Mouse (Mus musculus): Measurements from ENCODE around the gene Ak4.
"Not testable (repeated sequence)": the region's sequence is repeated elsewhere in the genome, so short reads cannot be mapped to it uniquely, and the experiment has no call there.

Gene Ak4

GRCm38 (mm10) chr4:101423571-101423970, 4.5 kb downstream of the Ak4 start:
- DNase-seq (ENCODE audit: low read depth, low spot score) = no peak

DNA sequence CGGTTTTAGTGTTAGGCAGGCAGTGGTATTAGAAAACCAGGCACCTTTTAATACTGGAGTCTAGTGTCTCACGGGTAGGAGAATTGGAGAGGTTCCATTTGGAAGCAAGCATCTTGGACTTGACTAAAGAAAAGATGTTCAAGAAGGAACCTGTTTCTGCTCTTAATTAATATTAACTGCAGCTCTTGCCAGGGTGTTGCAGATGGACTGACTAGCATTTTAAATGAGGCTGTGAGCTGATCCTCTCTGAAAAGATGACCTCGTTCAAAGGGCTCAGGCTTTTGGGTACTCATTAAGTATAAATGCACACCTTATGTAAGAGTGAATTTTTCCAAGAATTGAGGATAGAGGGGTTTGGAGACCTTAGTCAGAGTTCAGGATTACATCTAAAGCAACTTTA, 5.4 kb downstream of the Ak4 start:
- DNase-seq (ENCODE audit: low read depth, low spot score) = no peak

GRCm38 (mm10) chr4:101425119-101425518, 6.0 kb downstream of the Ak4 start:
- no peak for DNase-seq (ENCODE audit: low read depth, low spot score)

- no peak for DNase-seq (ENCODE audit: low read depth, low spot score)
Observed at GRCm38 (mm10) chr4:101425666-101426065, 6.6 kb downstream of the Ak4 start.

GRCm38 (mm10) chr4:101426566-101426965, 7.5 kb downstream of the Ak4 start:
- no peak for DNase-seq (ENCODE audit: low read depth, low spot score)

DNA sequence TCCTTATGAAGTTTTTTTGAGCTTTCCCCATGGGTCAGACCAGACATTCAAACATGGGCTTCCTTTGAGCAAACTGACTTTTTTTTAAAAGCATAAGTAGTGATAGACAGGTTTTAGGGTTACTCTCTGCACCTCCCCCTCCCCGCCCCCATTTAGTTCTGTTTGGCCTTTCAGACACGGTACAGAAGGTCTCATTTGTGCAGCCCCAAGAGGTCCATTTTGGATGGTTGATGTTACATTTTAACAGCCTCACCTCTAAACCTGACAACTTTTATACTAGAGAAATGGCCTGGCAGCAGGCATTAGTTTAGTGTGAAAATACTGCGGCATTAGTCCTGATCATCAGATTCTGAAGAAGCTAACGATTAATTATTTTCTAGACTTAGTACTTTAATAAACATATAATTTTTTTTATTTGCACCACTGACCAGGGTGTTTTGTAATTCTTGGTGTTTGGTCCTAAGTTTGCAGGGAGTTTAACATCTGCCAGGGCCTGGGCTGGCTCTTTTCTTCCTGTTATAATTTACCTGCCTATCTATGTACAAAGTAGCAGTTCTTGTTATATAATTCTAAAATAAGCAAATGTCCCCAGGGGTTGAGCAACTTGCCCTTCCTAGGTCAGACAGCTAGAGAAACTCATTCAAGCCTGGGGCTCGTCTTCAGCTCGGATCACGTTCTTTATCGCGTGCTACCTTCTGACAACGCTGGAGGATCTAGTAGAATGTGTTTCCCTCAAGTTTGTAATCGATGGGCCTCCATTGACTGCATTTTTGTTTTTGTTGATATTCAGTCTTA, 9.0 kb downstream of the Ak4 start:
- DNase-seq (ENCODE audit: low read depth, low spot score) = no peak

- no peak for DNase-seq (ENCODE audit: low read depth, low spot score)
Observed at GRCm38 (mm10) chr4:101429073-101429472, 10.0 kb downstream of the Ak4 start.

DNA sequence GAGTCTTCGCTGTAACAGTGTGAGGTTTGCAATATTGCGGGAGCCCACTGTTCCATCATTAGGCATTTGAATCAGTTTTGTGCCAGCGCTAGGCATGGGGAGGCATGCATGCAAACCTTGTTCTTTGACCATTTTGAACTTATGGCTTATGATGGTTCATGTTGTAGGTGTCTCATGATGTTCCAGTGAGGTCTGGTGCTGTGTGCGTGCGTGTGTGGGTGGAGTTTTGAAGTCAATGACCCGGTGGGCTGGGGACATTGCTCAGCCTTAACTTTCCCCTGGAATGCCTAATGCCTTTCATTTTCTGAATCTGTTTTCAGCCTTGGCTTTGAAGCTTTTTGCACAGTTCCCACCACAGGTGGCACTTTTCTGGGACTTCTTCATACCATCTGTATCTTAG, 10.9 kb downstream of the Ak4 start:
- DNase-seq (ENCODE audit: low read depth, low spot score) = no peak

DNA sequence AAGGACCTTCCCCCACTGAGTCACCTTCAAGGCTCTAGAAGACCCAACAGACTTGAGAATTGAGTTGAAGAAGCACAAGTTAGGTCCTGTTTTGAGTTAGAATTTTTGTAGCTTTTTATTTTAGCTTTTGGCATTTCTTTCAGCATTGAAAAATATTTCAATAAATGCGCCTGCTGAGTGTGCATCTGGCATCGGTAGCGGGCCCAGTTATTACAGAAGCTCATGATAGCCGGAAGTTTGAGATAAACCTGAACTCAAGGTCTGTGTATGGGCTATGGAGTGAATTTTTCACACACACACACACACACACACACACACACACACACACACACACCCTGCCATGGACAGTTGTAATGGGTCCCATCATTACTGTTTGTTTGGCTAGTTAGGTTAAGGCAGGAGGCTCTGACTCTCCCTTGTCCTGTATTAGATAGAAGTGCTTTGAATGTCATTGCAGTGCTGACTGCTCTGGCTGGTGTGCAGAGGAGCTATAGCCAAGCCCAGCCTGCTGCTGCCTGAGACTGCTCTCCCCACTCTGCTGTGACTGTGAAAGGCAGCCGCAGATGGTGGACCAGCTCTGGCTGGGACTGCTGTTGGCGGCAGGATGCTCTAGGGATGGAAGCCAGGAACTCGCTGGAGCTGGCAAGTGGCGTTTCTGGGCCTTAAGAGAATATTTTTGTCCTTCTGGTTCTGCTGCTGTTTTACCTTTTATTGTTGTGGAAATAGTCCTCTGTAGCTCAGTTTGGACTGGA, 17.9 kb downstream of the Ak4 start:
- DNase-seq (ENCODE audit: low read depth, low spot score) = no peak

GRCm38 (mm10) chr4:101438271-101438670, 19.2 kb downstream of the Ak4 start:
- no peak for DNase-seq (ENCODE audit: low read depth, low spot score)

GRCm38 (mm10) chr4:101439738-101440389, 20.8 kb downstream of the Ak4 start:
- peak; percentile 26 for DNase-seq (ENCODE audit: low read depth, low spot score)

DNA sequence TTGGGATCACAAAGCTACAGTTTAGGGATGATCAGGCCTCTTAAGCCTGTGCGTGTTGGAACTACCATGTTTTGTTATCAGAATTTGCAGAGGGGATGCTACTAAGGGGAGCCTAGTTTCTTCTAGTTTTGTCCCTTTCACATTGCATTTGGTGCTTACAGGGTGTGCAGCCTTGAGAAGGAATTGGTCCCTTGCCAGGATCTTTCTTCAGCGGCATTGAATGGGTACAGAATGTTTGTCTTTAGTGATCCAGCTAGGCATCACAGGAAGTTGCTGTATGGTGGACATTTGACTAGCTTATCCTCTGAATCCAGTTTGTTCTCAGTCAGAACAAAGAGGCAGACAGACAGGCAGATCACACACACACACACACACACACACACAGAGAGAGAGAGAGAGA, 23.7 kb downstream of the Ak4 start:
- no peak for DNase-seq (ENCODE audit: low read depth, low spot score)

GRCm38 (mm10) chr4:101443419-101443991, 24.4 kb downstream of the Ak4 start:
- DNase-seq (ENCODE audit: low read depth, low spot score) = no peak

DNA sequence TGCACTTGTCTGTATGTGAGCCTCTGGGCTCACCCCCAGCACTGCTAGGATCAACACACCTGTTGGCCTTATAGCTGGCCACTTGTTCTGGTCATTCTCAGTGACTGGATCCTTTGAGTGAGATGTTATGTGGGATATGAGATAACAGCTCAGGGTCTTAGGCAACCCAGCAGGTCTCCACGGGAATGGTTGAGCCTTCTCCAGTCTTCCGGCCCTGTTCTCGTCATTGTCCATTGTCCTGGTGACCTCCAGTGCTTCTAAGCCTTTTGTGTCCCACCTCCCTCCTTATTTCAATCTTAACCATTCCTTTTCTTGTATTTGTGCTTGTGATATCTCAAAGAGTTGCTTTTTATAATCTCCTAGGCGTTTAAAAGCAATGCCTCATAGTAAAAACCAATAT, 26.6 kb downstream of the Ak4 start:
- no peak for DNase-seq (ENCODE audit: low read depth, low spot score)

DNA sequence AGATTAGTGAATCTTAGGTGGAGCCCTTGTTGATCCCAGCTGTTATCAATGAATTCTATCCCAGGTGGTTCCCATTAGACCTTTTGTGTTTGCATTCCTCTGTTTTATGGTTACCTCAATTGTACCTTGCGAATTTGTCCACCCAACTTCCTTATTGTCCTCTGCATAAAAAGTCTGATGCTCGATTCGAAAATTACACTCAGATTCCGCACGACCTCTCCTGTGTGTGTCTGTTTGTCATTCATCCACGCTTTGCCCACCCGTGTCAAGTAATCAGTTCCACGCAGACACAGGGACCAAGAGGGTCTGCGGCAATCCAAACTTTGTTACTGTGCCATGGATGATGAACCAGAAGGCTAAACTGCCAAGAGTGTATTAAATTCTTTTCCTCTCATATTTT, 27.5 kb downstream of the Ak4 start:
- not testable (repeated sequence) for DNase-seq (ENCODE audit: low read depth, low spot score)

DNA sequence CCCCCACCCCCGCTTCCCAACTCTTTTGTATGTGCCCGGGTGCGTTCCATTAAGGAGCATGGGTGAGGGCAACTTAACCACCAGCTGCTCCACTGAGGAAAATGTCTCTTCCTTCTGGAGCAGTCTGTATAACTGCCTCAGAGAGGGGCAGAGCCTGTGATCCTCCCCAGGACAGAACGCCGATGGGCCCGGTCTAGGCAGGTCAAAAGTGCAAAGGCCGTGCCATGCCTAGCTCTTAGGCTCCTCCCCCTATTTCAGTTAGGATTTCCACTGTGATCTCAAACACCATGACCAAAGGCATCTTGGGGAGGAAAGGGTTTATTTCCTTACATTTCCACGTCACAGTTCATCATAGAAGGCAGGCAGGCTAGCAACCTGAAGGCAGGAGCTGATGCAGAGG, 29.6 kb downstream of the Ak4 start:
- no peak for DNase-seq (ENCODE audit: low read depth, low spot score)

- no peak for DNase-seq (ENCODE audit: low read depth, low spot score)
Observed at GRCm38 (mm10) chr4:101449344-101449743, 30.3 kb downstream of the Ak4 start.

DNA sequence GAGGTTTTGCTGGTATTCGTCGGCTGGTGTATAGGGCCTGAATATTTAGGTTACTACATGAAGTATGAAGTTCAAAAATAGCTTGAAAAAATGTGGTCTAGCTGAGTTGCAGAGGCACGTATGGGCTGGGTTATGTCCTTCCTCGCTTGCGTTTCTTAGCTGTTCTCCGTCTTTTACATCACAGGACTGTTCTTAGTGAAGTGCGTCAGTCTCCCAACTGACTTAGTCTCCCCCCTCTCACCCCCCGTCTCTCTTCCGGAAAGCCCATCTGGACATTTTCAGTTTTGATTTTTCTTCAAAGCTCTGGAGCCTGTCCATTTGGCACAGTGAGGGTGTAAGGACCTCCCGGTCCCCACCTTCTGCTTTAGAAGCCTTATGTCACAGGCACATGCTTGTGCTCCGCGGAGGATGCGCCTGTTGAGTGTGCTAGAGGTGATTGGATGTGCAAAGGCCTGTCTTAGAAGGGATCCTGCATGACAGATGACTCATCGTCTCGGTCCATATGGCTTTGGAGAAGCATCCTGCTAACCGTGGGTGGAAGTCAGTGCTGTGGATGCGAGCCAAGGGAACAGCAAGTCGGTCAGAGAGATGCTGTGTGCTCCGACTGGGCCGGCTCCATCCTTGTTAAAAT, 31.2 kb downstream of the Ak4 start:
- DNase-seq (ENCODE audit: low read depth, low spot score) = no peak

- no peak for DNase-seq (ENCODE audit: low read depth, low spot score)
Observed at GRCm38 (mm10) chr4:101451089-101451488, 32.0 kb downstream of the Ak4 start.

DNA sequence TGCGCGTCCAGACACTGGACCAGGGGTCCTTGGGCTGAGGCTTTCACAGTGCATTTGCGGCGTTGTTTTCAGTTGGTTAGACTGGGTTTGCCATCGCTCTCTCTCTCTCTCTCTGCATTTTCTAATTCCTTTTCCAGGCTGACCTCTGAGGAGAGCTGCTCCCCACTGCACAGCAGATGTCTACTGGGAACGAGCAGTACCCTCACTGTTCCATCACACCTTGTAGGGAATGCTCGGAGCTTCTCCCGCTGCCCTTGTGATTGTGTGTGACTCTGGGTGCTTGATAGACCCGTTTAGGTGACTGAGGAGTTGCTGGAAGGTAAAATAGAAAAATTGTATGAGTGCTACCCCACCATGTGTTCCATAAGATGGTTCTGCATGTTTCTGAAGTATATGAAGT, 33.8 kb downstream of the Ak4 start:
- no peak for DNase-seq (ENCODE audit: low read depth, low spot score)

- DNase-seq (ENCODE audit: low read depth, low spot score) = no peak
Observed at GRCm38 (mm10) chr4:101457176-101457575, 38.1 kb downstream of the Ak4 start.

- DNase-seq (ENCODE audit: low read depth, low spot score) = peak; percentile 19
Observed at GRCm38 (mm10) chr4:101458341-101458740, 39.3 kb downstream of the Ak4 start.

Measured in embryo, embryonic 11.5 days (tissue).